Mouse (Mus musculus): Measurements from ENCODE around the gene Slc43a1.

DNA sequence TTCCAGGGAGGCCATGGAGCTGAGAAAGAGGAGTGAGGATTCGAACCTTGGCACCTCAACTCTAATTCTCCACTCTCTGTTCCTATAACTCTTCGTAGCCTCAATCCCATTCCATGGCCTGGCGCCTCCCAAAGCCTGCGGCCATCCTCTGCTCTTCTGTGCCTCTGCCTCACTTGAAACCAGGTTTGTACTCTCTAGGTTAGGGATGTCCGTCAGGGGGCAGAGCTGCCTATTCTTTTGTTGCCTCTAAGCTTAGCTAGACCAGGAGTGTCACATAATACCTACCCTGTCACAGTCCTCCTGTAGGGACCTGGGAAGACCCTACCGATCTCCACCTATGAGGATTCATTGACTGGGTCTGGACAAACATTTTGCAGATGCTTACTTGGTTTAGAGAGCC, 26.0 kb upstream of the Slc43a1 start:
- TF ChIP-seq CTCF (IDR thresholded peaks at IDR 0.05; ENCODE audit: control insufficient read depth, insufficient read depth, low read length) (no peak), POLR2A (IDR thresholded peaks at IDR 0.05; ENCODE audit: borderline replicate concordance, control insufficient read depth, low read depth, low read length) (no peak)
